ENCODE assay signal across 8 mouse cellular contexts in genomic region chr19:5770311-5770710, GRCm38 (mm10). TPM values are rescaled to one million over a fixed set of nuclear protein-coding genes. Genes with fewer than 3 reads are reported as not detected.
DNase-seq lines count a peak whose midpoint lies in the region; ATAC-seq and TF ChIP-seq lines count a peak whose summit lies in the region.

No protein-coding gene starts in this region.

- H3K9me3 ChIP-seq in lung, embryonic 14.5 days (ENCODE audit: low read depth, low read length): no peaks in the 10 kb centered on the region
- no peaks in the 10 kb centered on the region for H3K9me3 ChIP-seq in intestine, embryonic 16.5 days (ENCODE audit: control insufficient read depth, low read length)
- H3K9me3 ChIP-seq in neural tube, embryonic 15.5 days (replicated peaks): no peaks in the 10 kb centered on the region

- H3K4me3 ChIP-seq in lung, embryonic 14.5 days (ENCODE audit: low read depth, low read length): peak overlapping the region; percentile 79
- H3K4me3 ChIP-seq in intestine, embryonic 16.5 days (ENCODE audit: low read length): peak overlapping the region; percentile 80
- peak overlapping the region; percentile 75 for H3K4me3 ChIP-seq in neural tube, embryonic 15.5 days (replicated peaks)

- TF ChIP-seq CTCF in lung, embryonic 14.5 days (IDR thresholded peaks at IDR 0.05; ENCODE audit: low read depth): no peak

- DNase-seq in lung, embryonic 14.5 days: no peak
- no peak for DNase-seq in lung, postnatal 4 days
- no peak for DNase-seq in ovary, adult 18-20 months (ENCODE audit: low spot score)
- DNase-seq in ovary, postnatal 14 days (ENCODE audit: low spot score): no peak
- DNase-seq in kidney, postnatal 25 days: no peak

- peak overlapping the region; percentile 88 for H3K4me2 ChIP-seq in lung, embryonic 14.5 days
- peak overlapping the region; percentile 90 for H3K4me2 ChIP-seq in intestine, embryonic 16.5 days (ENCODE audit: low read depth, low read length)
- peak overlapping the region; percentile 85 for H3K4me2 ChIP-seq in neural tube, embryonic 15.5 days

- peak; percentile 4; the same call in 1 of the 2 replicates for ATAC-seq in lung, embryonic 14.5 days (ENCODE audit: insufficient read depth)
- ATAC-seq in erythroblast, adult 5-6 weeks (replicated peaks; ENCODE audit: low FRiP score, poor library complexity, severe bottlenecking): peak; percentile 29
- no peak; the same call in 1 of the 2 replicates for ATAC-seq in intestine, embryonic 16.5 days
- ATAC-seq in neural tube, embryonic 15.5 days (ENCODE audit: low FRiP score): no peak

- peaks cover 10% of the 10 kb centered on the region for H3K4me1 ChIP-seq in lung, embryonic 14.5 days (ENCODE audit: insufficient read depth)
- H3K4me1 ChIP-seq in intestine, embryonic 16.5 days (ENCODE audit: control insufficient read depth, insufficient read depth, low read length): peaks cover 11% of the 10 kb centered on the region
- peaks cover 36% of the 10 kb centered on the region for H3K4me1 ChIP-seq in neural tube, embryonic 15.5 days

- H3K27me3 ChIP-seq in lung, embryonic 14.5 days (ENCODE audit: insufficient read depth, low read length): peaks cover 3% of the 10 kb centered on the region; the same call in 1 of the 2 replicates
- no peaks in the 10 kb centered on the region for H3K27me3 ChIP-seq in intestine, embryonic 16.5 days (replicated peaks; ENCODE audit: control insufficient read depth, insufficient read depth, low read length)
- H3K27me3 ChIP-seq in neural tube, embryonic 15.5 days (replicated peaks): no peaks in the 10 kb centered on the region

- 36% methylated on average over 9 of the region's 9 CpGs for WGBS in lung, embryonic 14.5 days
- WGBS in intestine, embryonic 16.5 days: 39% methylated on average over 9 of the region's 9 CpGs
- WGBS in neural tube, embryonic 15.5 days: 42% methylated on average over 9 of the region's 9 CpGs

- H3K9ac ChIP-seq in lung, embryonic 14.5 days: peak overlapping the region; percentile 64
- H3K9ac ChIP-seq in intestine, embryonic 16.5 days (ENCODE audit: low read depth, low read length): peak overlapping the region; percentile 92
- peak overlapping the region; percentile 95 for H3K9ac ChIP-seq in neural tube, embryonic 15.5 days (replicated peaks)

- peak overlapping the region; percentile 78 for H3K27ac ChIP-seq in lung, embryonic 14.5 days (ENCODE audit: low read depth)
- H3K27ac ChIP-seq in intestine, embryonic 16.5 days (ENCODE audit: low read length): peak overlapping the region; percentile 91; the same call in 1 of the 2 replicates
- H3K27ac ChIP-seq in neural tube, embryonic 15.5 days (replicated peaks): peak overlapping the region; percentile 88

- peaks cover 50% of the 10 kb centered on the region for H3K36me3 ChIP-seq in lung, embryonic 14.5 days (ENCODE audit: insufficient read depth)
- H3K36me3 ChIP-seq in intestine, embryonic 16.5 days (ENCODE audit: control insufficient read depth, insufficient read depth, low read length): peaks cover 12% of the 10 kb centered on the region; the same call in 1 of the 2 replicates
- peaks cover 33% of the 10 kb centered on the region for H3K36me3 ChIP-seq in neural tube, embryonic 15.5 days

RNA-seq across cellular contexts. Expression of gene Scyl1, which starts 0.9 kb away (rescaled TPM):
- polyA plus RNA-seq in lung, embryonic 14.5 days (2014; fragmentation: Nextera tagmentation; extraction: Ambion mirVana): 74.8 and 84.5 TPM in 2 replicates
- 8.2 and 12.9 TPM in 2 replicates for total RNA-seq in erythroblast, adult 5-6 weeks (2015; ENCODE audit: low replicate concordance)
- total RNA-seq in erythroblast, adult 5-6 weeks (2017; ENCODE audit: low replicate concordance): 9.1 and 11.9 TPM in 2 replicates
- 58.9 and 64.3 TPM in 2 replicates for polyA plus RNA-seq in intestine, embryonic 16.5 days (2015; fragmentation: Nextera tagmentation; extraction: Ambion mirVana)
- polyA plus RNA-seq in neural tube, embryonic 15.5 days (2015; fragmentation: Nextera tagmentation; extraction: Ambion mirVana): 81.6 and 83.1 TPM in 2 replicates

RNA-seq across cellular contexts. Expression of gene Ltbp3, which starts 29.6 kb away (rescaled TPM):
- 51.8 and 55.9 TPM in 2 replicates for polyA plus RNA-seq in lung, embryonic 14.5 days (2014; fragmentation: Nextera tagmentation; extraction: Ambion mirVana)
- total RNA-seq in erythroblast, adult 5-6 weeks (2015; ENCODE audit: low replicate concordance): 0.63 TPM in 1 of 2 replicates, not detected in the other
- total RNA-seq in erythroblast, adult 5-6 weeks (2017; ENCODE audit: low replicate concordance): 0.68 TPM in 1 of 2 replicates, not detected in the other
- 14.0 and 20.8 TPM in 2 replicates for polyA plus RNA-seq in intestine, embryonic 16.5 days (2015; fragmentation: Nextera tagmentation; extraction: Ambion mirVana)
- polyA plus RNA-seq in neural tube, embryonic 15.5 days (2015; fragmentation: Nextera tagmentation; extraction: Ambion mirVana): 15.6 and 19.1 TPM in 2 replicates

RNA-seq across cellular contexts. Expression of gene Fam89b, which starts 40.9 kb away (rescaled TPM):
- 108 and 116 TPM in 2 replicates for polyA plus RNA-seq in lung, embryonic 14.5 days (2014; fragmentation: Nextera tagmentation; extraction: Ambion mirVana)
- 11.5 and 30.4 TPM in 2 replicates for total RNA-seq in erythroblast, adult 5-6 weeks (2015; ENCODE audit: low replicate concordance)
- 8.5 and 10.5 TPM in 2 replicates for total RNA-seq in erythroblast, adult 5-6 weeks (2017; ENCODE audit: low replicate concordance)
- 56.6 and 57.8 TPM in 2 replicates for polyA plus RNA-seq in intestine, embryonic 16.5 days (2015; fragmentation: Nextera tagmentation; extraction: Ambion mirVana)
- polyA plus RNA-seq in neural tube, embryonic 15.5 days (2015; fragmentation: Nextera tagmentation; extraction: Ambion mirVana): 122 and 138 TPM in 2 replicates

RNA-seq across cellular contexts. Expression of gene Ehbp1l1, which starts 44.2 kb away (rescaled TPM):
- polyA plus RNA-seq in lung, embryonic 14.5 days (2014; fragmentation: Nextera tagmentation; extraction: Ambion mirVana): 15.5 and 17.4 TPM in 2 replicates
- total RNA-seq in erythroblast, adult 5-6 weeks (2015; ENCODE audit: low replicate concordance): 27.5 and 57.9 TPM in 2 replicates
- 236 and 446 TPM in 2 replicates for total RNA-seq in erythroblast, adult 5-6 weeks (2017; ENCODE audit: low replicate concordance)
- polyA plus RNA-seq in intestine, embryonic 16.5 days (2015; fragmentation: Nextera tagmentation; extraction: Ambion mirVana): 48.6 and 49.7 TPM in 2 replicates
- polyA plus RNA-seq in neural tube, embryonic 15.5 days (2015; fragmentation: Nextera tagmentation; extraction: Ambion mirVana): 15.9 and 18.6 TPM in 2 replicates

Comparison
In these comparisons a context has a peak if more than half of its experiments do, and no peak if none do; other contexts are left out.
1. ATAC-seq: peak in lung, embryonic 14.5 days (single experiment) and erythroblast, adult 5-6 weeks (single experiment); none in intestine, embryonic 16.5 days (single experiment) and neural tube, embryonic 15.5 days (single experiment).
2. Peak in every context shown above with its lines, with median percentiles within 50 percentile points of each other: H3K27ac ChIP-seq, H3K4me2 ChIP-seq, H3K4me3 ChIP-seq and H3K9ac ChIP-seq.